Mouse (Mus musculus): ENCODE measurements around the gene D11Wsu47e. TPM values are rescaled to one million over a fixed set of nuclear protein-coding genes. Genes with fewer than 3 reads are reported as not detected.
"Not testable (repeated sequence)": the region's sequence is repeated elsewhere in the genome, so short reads cannot be mapped to it uniquely, and the experiment has no call there.

D11Wsu47e gene
- polyA plus RNA-seq, 1 experiment from 2014 or later, result 26.3 TPM

DNA sequence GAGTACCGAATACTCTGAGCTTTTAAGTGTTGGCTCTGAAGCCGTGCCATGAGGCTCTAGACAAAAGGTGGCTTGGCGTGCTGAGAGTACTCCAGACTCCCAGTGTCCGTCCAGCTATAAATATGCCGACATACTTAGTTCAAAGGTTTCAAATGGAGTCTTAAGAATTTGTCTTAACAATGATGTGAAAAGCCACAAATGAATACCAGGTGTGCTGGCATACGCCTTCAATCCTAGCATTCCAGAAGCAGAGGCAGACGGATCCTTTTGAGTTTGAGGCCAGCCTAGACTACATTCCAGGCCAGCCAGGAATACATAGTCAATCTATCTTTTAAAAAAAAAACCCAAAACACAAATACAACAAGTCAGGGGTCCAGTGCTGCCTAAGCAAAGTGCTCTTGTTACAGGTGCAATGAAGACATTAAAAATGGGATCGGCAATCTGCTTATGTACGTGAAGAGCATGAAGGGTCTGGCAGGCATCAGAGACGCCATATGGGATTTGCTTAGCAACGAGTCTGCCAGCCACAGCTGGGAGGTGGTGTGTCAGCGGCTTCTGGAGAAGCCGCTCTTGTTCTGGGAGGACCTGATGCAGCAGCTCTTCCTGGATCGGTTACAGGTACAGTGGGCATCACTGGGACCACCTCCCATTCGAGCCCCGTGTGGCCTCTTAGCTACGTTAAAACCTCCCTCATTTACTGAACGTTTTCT lies 29.5 kb upstream of the D11Wsu47e start:
- Histone ChIP-seq H3K27me3 (ENCODE audit: insufficient read depth, poor library complexity, severe bottlenecking) (no peaks in the 10 kb centered on the region), H3K27ac (no peak overlapping the region), H3K4me3 (no peak overlapping the region), H3K9me3 (no peaks in the 10 kb centered on the region), H3K36me3 (peaks cover 83% of the 10 kb centered on the region), H3K4me1 (peaks cover 16% of the 10 kb centered on the region)
- WGBS, result 85% methylated on average over 18 of the region's 18 CpGs
- DNase-seq (ENCODE audit: low spot score), result no peak

- no peak for DNase-seq (ENCODE audit: low spot score)
- Histone ChIP-seq H3K27ac (no peak overlapping the region), H3K9me3 (no peaks in the 10 kb centered on the region), H3K4me3 (no peak overlapping the region), H3K27me3 (ENCODE audit: insufficient read depth, poor library complexity, severe bottlenecking) (no peaks in the 10 kb centered on the region), H3K36me3 (peaks cover 100% of the 10 kb centered on the region), H3K4me1 (peaks cover 9% of the 10 kb centered on the region)
- WGBS, result 93% methylated on average over 8 of the region's 8 CpGs
Observed at GRCm38 (mm10) chr11:113656511-113656932, 27.7 kb upstream of the D11Wsu47e start.

- Histone ChIP-seq H3K4me3 (no peak overlapping the region), H3K4me1 (peaks cover 4% of the 10 kb centered on the region; the same call in 1 of the 2 replicates), H3K27me3 (ENCODE audit: insufficient read depth, poor library complexity, severe bottlenecking) (no peaks in the 10 kb centered on the region), H3K36me3 (peaks cover 100% of the 10 kb centered on the region), H3K27ac (no peak overlapping the region), H3K9me3 (no peaks in the 10 kb centered on the region)
- DNase-seq (ENCODE audit: low spot score), result no peak
- 74% methylated on average over 4 of the region's 4 CpGs for WGBS
Observed at GRCm38 (mm10) chr11:113657221-113657620, 27.0 kb upstream of the D11Wsu47e start.

DNA sequence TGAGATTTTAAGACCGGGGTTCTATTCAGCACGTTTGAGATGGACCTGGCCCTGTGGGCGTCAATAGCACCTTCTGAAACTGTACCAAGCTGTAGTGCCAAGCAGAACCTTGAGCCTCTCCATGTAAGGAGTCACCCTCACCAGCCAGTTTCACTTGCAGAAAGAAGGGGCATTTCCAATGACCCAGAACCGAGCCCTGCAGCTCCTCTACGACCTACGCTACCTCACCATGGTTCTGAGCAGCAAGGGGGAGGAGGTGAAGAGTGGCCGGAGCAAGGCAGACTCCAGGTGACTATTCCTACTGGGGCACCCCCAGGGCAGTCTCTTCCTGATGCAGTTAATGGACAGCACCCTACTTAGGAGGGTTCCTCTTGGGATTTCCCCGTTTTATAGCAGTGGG lies 25.9 kb upstream of the D11Wsu47e start:
- WGBS, result 91% methylated on average over 8 of the region's 8 CpGs
- Histone ChIP-seq H3K4me3 (no peak overlapping the region), H3K27ac (no peak overlapping the region), H3K4me1 (peaks cover 4% of the 10 kb centered on the region; the same call in 1 of the 2 replicates), H3K36me3 (peaks cover 99% of the 10 kb centered on the region), H3K27me3 (ENCODE audit: insufficient read depth, poor library complexity, severe bottlenecking) (no peaks in the 10 kb centered on the region), H3K9me3 (no peaks in the 10 kb centered on the region)
- no peak for DNase-seq (ENCODE audit: low spot score)

DNA sequence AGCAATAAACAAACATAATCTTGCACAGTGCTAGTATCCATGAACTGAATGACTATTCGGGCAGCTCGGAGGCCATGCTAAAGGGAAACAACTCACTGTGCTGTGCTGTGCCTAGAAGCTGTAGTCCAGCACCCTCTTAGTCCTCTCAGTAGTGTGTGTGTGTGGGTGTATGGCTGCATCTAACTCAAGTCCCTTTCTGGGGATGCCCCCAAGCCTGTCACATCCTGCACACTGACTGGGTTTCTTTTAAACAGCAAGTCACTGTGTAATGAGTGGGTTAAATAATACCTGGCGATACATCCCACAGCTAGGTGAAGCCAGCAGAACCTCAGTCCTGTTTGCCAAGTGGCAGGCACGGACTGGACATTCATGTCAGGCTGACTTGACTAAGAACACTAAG lies 25.4 kb upstream of the D11Wsu47e start:
- Histone ChIP-seq H3K27ac (no peak overlapping the region), H3K4me3 (no peak overlapping the region), H3K27me3 (ENCODE audit: insufficient read depth, poor library complexity, severe bottlenecking) (no peaks in the 10 kb centered on the region), H3K9me3 (no peaks in the 10 kb centered on the region), H3K4me1 (peaks cover 4% of the 10 kb centered on the region; the same call in 1 of the 2 replicates), H3K36me3 (peaks cover 99% of the 10 kb centered on the region)
- DNase-seq (ENCODE audit: low spot score), result no peak
- 87% methylated on average over 4 of the region's 4 CpGs for WGBS

GRCm38 (mm10) chr11:113660213-113660612 lies 24.0 kb upstream of the D11Wsu47e start:
- H3K27ac ChIP-seq; H3K9me3 ChIP-seq; DNase-seq (ENCODE audit: low spot score); H3K27me3 ChIP-seq (ENCODE audit: insufficient read depth, poor library complexity, severe bottlenecking); H3K4me1 ChIP-seq; H3K4me3 ChIP-seq: not testable (repeated sequence)
- 94% methylated on average over 3 of the region's 3 CpGs for WGBS
- peaks cover 92% of the 10 kb centered on the region for H3K36me3 ChIP-seq

GRCm38 (mm10) chr11:113660940-113661339 lies 23.3 kb upstream of the D11Wsu47e start:
- Histone ChIP-seq H3K4me1 (peaks cover 4% of the 10 kb centered on the region; the same call in 1 of the 2 replicates), H3K4me3 (no peak overlapping the region), H3K27ac (no peak overlapping the region), H3K9me3 (no peaks in the 10 kb centered on the region), H3K36me3 (peaks cover 84% of the 10 kb centered on the region), H3K27me3 (ENCODE audit: insufficient read depth, poor library complexity, severe bottlenecking) (no peaks in the 10 kb centered on the region)
- DNase-seq (ENCODE audit: low spot score), result no peak
- 92% methylated on average over 11 of the region's 11 CpGs for WGBS

GRCm38 (mm10) chr11:113661835-113662351 lies 22.3 kb upstream of the D11Wsu47e start:
- Histone ChIP-seq H3K27me3 (ENCODE audit: insufficient read depth, poor library complexity, severe bottlenecking) (no peaks in the 10 kb centered on the region), H3K27ac (no peak overlapping the region), H3K4me3 (no peak overlapping the region), H3K4me1 (peaks cover 5% of the 10 kb centered on the region), H3K9me3 (no peaks in the 10 kb centered on the region), H3K36me3 (peaks cover 75% of the 10 kb centered on the region)
- DNase-seq (ENCODE audit: low spot score), result no peak
- 88% methylated on average over 18 of the region's 18 CpGs for WGBS

DNA sequence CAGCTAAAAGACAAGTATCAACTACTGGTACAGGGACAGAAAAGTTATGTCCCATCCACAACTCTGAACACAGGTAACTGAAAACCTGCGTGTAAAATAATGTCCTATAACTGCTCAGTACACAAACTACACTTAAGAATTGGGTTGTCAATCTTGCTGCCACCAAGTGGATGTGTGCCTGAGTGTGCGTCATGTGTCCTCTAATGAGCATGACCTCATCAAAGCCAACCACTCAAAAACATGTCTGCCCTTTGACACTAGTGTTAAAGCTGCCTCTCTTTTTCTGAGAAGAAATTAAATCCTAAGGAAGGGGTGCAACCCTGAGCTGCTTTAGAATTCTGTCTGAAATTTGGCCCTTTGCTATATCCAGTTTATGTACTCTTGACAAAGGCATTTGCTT lies 19.9 kb upstream of the D11Wsu47e start:
- 74% methylated on average over 2 of the region's 2 CpGs for WGBS
- H3K4me3 ChIP-seq, result no peak overlapping the region
- H3K27me3 ChIP-seq (ENCODE audit: insufficient read depth, poor library complexity, severe bottlenecking), result no peaks in the 10 kb centered on the region
- peaks cover 59% of the 10 kb centered on the region for H3K36me3 ChIP-seq
- no peaks in the 10 kb centered on the region for H3K9me3 ChIP-seq
- H3K4me1 ChIP-seq, result peaks cover 25% of the 10 kb centered on the region
- DNase-seq (ENCODE audit: low spot score), result no peak
- no peak overlapping the region for H3K27ac ChIP-seq

DNA sequence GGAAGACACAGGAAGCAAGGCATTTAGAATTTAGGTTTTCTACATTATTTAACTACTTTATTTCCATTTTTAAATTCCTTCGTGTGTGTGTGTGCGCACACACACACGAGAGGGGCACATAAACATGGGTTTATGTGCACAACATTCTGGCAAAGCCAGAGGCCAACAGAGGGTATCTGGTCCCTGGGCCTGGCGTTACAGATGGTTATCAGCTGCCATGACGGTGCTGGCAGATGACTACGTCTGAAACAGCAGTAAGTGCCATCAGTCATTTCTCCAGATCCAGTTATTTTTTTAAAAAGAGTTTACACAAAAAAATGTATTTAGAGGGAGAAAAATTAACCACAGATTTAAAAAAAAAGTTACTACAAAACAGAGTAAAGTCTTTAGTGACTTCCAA lies 18.0 kb upstream of the D11Wsu47e start:
- Histone ChIP-seq H3K27ac (no peak overlapping the region), H3K27me3 (ENCODE audit: insufficient read depth, poor library complexity, severe bottlenecking) (no peaks in the 10 kb centered on the region), H3K9me3 (no peaks in the 10 kb centered on the region), H3K36me3 (peaks cover 56% of the 10 kb centered on the region), H3K4me1 (peaks cover 27% of the 10 kb centered on the region), H3K4me3 (no peak overlapping the region)
- 68% methylated on average over 6 of the region's 6 CpGs for WGBS
- no peak for DNase-seq (ENCODE audit: low spot score)

GRCm38 (mm10) chr11:113666648-113667047 lies 17.6 kb upstream of the D11Wsu47e start:
- Histone ChIP-seq H3K27ac (no peak overlapping the region), H3K4me3 (no peak overlapping the region), H3K9me3 (no peaks in the 10 kb centered on the region), H3K36me3 (peaks cover 56% of the 10 kb centered on the region), H3K4me1 (peaks cover 27% of the 10 kb centered on the region), H3K27me3 (ENCODE audit: insufficient read depth, poor library complexity, severe bottlenecking) (no peaks in the 10 kb centered on the region)
- DNase-seq (ENCODE audit: low spot score), result no peak
- 60% methylated on average over 10 of the region's 10 CpGs for whole genome bisulfite sequencing

DNA sequence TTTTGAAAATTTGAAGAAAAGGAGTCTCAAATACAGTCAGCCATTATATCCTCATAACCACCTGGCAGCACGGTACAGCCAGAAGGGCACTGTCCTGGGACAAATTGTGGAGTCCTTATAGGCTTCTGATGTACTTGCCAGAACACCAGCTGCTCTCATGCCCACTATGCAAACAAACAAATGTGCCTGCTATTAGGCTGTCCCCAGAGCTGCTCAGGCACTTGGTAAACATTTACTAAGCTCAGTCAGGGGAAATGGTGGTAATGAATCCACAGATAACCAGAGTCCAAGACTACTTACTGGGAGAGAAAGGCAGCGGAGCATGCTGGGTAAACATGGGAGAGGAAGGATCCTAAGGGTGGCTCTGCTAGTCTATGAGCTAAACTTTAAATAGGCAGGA lies 17.1 kb upstream of the D11Wsu47e start:
- Histone ChIP-seq H3K36me3 (peaks cover 56% of the 10 kb centered on the region), H3K27ac (no peak overlapping the region), H3K9me3 (no peaks in the 10 kb centered on the region), H3K27me3 (ENCODE audit: insufficient read depth, poor library complexity, severe bottlenecking) (no peaks in the 10 kb centered on the region), H3K4me3 (no peak overlapping the region), H3K4me1 (peaks cover 27% of the 10 kb centered on the region)
- no peak for DNase-seq (ENCODE audit: low spot score)
- 75% methylated on average over 2 of the region's 2 CpGs for WGBS

- Histone ChIP-seq H3K4me1 (peaks cover 27% of the 10 kb centered on the region), H3K4me3 (no peak overlapping the region), H3K9me3 (no peaks in the 10 kb centered on the region), H3K36me3 (peaks cover 56% of the 10 kb centered on the region), H3K27ac (no peak overlapping the region), H3K27me3 (ENCODE audit: insufficient read depth, poor library complexity, severe bottlenecking) (no peaks in the 10 kb centered on the region)
- DNase-seq (ENCODE audit: low spot score), result no peak
- 78% methylated on average over 4 of the region's 4 CpGs for WGBS
Observed at GRCm38 (mm10) chr11:113667704-113668103, 16.5 kb upstream of the D11Wsu47e start.
